Mouse (Mus musculus) layer of hippocampus, adult 6 months (tissue): ENCODE data around the gene Cdh24. TPM values are rescaled to one million over a fixed set of nuclear protein-coding genes. Genes with fewer than 3 reads are reported as not detected.

Experiments
- long read RNA-seq, 2 experiments: library from polyadenylated mRNA; unstranded; transcript quantifications; one replicate each; pipeline ENCODE4 v2.0.0; 2019 to 2020
- microRNA-seq: library from miRNA; unstranded; fragments of <30 nt; microRNA quantifications from one replicate; pipeline ENCODE4 v1.2.0, GENCODE M21; 2020
- polyA plus RNA-seq: library from polyadenylated mRNA; unstranded; fragments of <200 nt; fragmentation: Nextera tagmentation; gene quantifications from 2 replicates; pipeline ENCODE4 v1.2.3, GENCODE M21; 2021

The Cdh24 gene
- 0.85 and 1.1 TPM in 2 replicates for polyA plus RNA-seq
- long read RNA-seq, experiment 1, partial matches to known transcripts: 0 of 1 reads
- long read RNA-seq, experiment 1, other reads (novel, unspliced or antisense): 1 of 1 reads
- long read RNA-seq, experiment 2, partial matches to known transcripts: 0 of 1 reads
- long read RNA-seq, experiment 2, other reads (novel, unspliced or antisense): 0 of 1 reads

DNA sequence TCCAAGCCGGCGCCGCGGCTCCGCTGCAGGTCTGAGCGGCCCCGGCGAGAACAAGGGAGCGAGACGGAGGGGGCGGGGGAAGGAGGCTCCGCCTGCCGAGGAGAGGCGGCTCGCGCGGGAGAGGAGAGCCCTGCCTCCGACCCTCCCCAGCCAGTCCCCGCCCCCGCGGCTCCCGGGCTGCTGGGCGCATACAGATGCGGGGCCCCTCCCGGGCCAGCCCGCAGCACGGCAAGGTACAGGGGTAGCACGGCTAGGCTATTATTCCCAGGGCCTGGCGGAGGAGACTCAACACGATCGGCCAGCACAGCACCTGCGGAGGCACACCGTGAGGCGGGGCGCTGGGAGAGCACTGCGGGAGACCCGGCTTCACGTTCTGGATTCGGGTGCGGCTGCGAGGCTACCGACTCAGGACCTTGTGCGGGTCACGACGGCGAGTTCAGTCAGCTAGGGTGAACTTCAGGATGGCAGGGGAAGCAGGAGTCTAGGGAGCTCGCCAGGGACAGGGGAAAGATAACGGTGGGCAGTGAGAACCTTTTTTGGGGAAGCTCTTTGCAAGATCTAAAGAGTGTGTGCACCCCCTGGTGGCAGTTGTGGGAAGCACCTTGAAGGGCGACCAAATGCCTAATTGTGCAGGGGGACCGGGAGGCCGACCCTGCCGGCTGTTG is at the start of gene Cdh24:
Gene Cdh24 (minus strand): TSS at position 60 of the 665 bp plus-strand sequence.

DNA sequence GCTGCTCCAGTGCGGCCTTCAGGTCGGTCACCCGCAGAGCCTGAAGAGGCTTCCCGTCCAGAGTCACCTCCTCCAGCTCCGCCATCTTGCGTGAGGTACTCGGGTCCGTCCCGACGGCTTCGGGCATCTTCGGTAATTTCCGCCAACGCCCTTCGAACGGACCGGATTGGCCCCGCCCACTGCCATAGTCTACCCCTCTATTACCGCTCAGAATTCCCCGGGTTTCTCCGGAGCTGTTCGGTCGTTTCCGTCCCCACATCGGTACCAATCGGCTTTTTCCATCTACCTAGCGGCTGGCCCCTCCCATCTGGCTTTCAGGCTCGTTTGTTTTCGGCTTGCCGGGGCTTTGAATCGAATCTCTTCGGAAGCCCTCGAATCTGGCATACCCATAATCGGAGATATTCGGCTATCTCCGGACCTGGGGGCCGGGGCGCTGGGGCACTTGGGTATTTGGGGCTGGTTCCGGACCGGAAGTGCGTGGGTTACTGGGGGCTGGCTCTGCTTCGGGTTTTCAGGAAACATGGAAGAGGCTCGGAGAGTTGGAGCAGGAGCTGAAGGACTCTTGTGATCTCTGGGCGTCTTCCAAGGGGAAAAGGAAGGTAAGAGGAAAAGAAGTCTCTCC is 45.5 kb upstream of the Cdh24 start, which contains the start of gene Acin1:
Gene Acin1 (minus strand): TSS at position 410 of the 622 bp plus-strand sequence.

DNA sequence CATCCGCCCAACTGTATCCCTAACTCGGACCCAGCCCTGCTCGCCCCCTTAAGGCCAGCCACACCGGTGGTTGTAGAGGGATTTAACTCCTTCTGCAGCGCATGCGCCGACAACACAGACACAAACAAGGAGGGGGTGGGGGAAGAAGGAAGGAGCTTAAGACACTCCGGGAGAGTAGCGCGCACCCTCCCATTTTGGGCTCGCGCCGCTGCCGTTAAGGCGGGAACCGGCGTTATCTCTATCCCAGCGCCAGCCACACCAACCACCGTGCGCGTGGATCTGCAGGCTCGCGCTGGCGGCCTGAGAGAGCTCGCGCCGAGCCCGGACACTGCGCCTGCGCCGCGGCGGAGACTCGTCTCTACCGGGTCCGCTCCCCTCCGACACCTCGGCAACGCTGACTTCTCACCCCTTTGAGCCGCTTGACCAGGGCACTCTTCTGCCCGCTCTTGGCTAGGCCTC is 44.9 kb upstream of the Cdh24 start, which contains the start of gene 1700123O20Rik:
Gene 1700123O20Rik (plus strand): TSS at position 154 of the 459 bp plus-strand sequence.

DNA sequence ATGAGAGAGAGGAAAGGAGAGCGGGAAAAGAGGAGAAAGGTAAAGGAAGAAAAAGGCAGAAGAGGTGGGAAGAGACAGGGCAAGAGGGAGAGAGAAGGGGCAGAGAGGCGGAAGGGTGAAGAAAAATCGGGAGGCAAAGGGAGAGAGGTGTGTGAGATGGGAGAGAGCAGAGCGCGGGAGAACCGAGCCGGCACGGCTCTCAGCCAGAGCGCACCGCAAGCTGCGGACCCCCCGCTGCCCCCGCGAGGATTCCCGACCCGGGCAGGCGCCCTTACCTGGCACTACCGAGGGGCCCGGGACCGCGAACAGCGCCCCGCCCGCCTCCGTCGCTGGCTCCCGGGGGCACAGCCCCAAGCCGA is 239 bp downstream of the Cdh24 start, which contains the start of gene Gm17606:
Gene Gm17606 (plus strand): TSS at position 7 of the 359 bp plus-strand sequence.

GRCm38 (mm10) chr14:54621133-54621532 is 20.0 kb downstream of the Cdh24 start, which contains the start of gene Psmb11:
Psmb11 (plus strand) TSS chr14:54621433.

GRCm38 (mm10) chr14:54617897-54618365 is 23.2 kb downstream of the Cdh24 start, which contains the start of gene Psmb5:
Psmb5 (minus strand) TSS chr14:54618022.

DNA sequence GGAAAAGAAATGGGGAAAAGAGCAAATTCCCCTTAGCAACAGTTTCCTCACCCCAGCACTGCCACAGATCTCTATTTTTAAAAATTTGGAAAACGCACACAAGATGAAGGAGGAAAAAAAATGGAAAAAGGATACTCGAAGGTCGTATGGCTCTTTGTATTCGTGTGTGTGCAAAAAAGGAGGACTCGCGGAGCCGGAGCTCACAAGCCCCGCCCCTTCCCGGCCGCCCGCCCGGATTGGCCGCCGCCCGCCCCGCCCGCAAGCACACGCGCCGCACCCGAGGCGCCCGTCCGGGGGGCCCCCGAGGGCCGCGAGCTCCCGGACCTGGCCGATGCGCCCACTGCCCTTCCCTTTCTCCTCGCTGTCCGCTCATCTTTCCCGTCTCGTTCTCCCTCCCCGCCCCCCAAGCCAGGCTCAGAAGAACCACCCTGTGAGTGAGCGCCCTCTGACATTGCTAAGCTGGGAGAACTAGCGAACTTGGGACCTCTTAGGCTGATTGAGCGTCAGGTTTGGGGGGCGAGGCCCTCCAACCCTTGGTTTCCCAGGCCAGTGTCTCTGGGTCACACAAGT is 35.3 kb downstream of the Cdh24 start, which contains the start of gene 4931414P19Rik:
Gene 4931414P19Rik (minus strand): TSS at position 242 of the 570 bp plus-strand sequence.

Small RNA genes lying within 50 kb of the gene (microRNA-seq; reads per million reads assigned to microRNA genes)
- gene Mir686 (not detected), gene Mir6948 (not detected)

Other genes starting within 250 kb of the Cdh24 start
- gene Slc7a7, start 223.6 kb downstream of the Cdh24 start, polyA plus RNA-seq: 1.9 and 2.3 TPM in 2 replicates
- 440 and 462 TPM in 2 replicates for gene Mrpl52, start 214.5 kb downstream of the Cdh24 start, polyA plus RNA-seq
- gene Mmp14, start 209.8 kb downstream of the Cdh24 start, polyA plus RNA-seq: 5.1 and 5.5 TPM in 2 replicates
- gene Lrp10, start 177.2 kb downstream of the Cdh24 start, polyA plus RNA-seq: 15.3 and 18.7 TPM in 2 replicates
- gene Rem2, start 165.3 kb downstream of the Cdh24 start, polyA plus RNA-seq: 20.0 and 23.9 TPM in 2 replicates
- 40.4 and 43.4 TPM in 2 replicates for gene Prmt5, start 123.8 kb downstream of the Cdh24 start, polyA plus RNA-seq
- gene Haus4, start 86.7 kb downstream of the Cdh24 start, polyA plus RNA-seq: 4.4 and 5.7 TPM in 2 replicates
- gene Ajuba, start 63.8 kb downstream of the Cdh24 start, polyA plus RNA-seq: 0.75 and 0.79 TPM in 2 replicates
- 1.5 and 2.4 TPM in 2 replicates for gene 4931414P19Rik, start 35.4 kb downstream of the Cdh24 start, polyA plus RNA-seq
- 695 and 703 TPM in 2 replicates for gene Psmb5, start 23.3 kb downstream of the Cdh24 start, polyA plus RNA-seq
- gene Psmb11, start 19.9 kb downstream of the Cdh24 start, polyA plus RNA-seq: 0.05 and 0.16 TPM in 2 replicates
- not detected in 2 replicates for gene Gm17606, start 412 bp downstream of the Cdh24 start, polyA plus RNA-seq
- gene 1700123O20Rik, start 44.9 kb upstream of the Cdh24 start, polyA plus RNA-seq: 45.3 and 57.3 TPM in 2 replicates
- 33.5 and 35.4 TPM in 2 replicates for gene Acin1, start 45.6 kb upstream of the Cdh24 start, polyA plus RNA-seq
- 0.05 TPM in 1 of 2 replicates, not detected in the other for gene Gm29776, start 57.5 kb upstream of the Cdh24 start, polyA plus RNA-seq
- not detected in 2 replicates for gene Cebpe, start 70.8 kb upstream of the Cdh24 start, polyA plus RNA-seq
- gene Slc7a8, start 140.6 kb upstream of the Cdh24 start, polyA plus RNA-seq: 24.6 and 27.1 TPM in 2 replicates
- gene Rnf212b, start 172.8 kb upstream of the Cdh24 start, polyA plus RNA-seq: not detected in 2 replicates
- gene Homez, start 229.6 kb upstream of the Cdh24 start, polyA plus RNA-seq: 7.2 and 7.3 TPM in 2 replicates
- gene Ppp1r3e, start 236.2 kb upstream of the Cdh24 start, polyA plus RNA-seq: 5.0 and 6.8 TPM in 2 replicates
- gene Bcl2l2, start 242.0 kb upstream of the Cdh24 start, polyA plus RNA-seq: 5.8 TPM in 2 replicates
- gene Gm20521, start 242.1 kb upstream of the Cdh24 start, polyA plus RNA-seq: not detected in 2 replicates